Mouse (Mus musculus) heart, postnatal 0 days (tissue): ENCODE measurements around the gene Tmem102.

ENCODE experiments used
- CTCF ChIP-seq: IDR thresholded peaks from 2 replicates; pipeline ENCODE4 v1.5.1; 2016; ENCODE audit warnings: antibody characterized with exemption, control low read depth, low read depth
- EP300 ChIP-seq: IDR thresholded peaks from 2 replicates; pipeline ENCODE4 v1.6.1; 2016; ENCODE audit warnings: antibody characterized with exemption, low read depth

DNA sequence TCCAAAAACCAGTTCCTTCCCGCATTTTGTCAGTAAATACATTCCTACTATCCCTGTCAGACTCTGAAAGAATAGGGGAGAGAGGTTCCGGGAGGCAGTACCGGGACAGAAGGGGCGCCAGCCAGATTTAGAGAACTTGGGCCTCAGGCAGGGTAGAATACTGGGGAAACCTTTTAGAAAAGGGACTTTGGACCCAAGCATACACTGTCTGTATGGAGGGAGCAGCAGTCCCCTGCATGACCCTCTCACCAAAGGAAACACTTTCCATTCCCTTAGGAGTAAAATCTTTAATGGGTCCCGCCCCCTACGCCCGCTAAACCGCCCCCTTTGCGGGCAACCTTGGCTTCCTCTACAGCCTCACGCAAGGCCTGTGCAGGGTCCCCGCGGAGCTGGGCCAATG lies 2.1 kb downstream of the Tmem102 start:
- TF ChIP-seq EP300 = no peak
- no peak for TF ChIP-seq CTCF
